Mouse (Mus musculus): Measurements from ENCODE around the gene Msrb2. TPM values are rescaled to one million over a fixed set of nuclear protein-coding genes. Genes with fewer than 3 reads are reported as not detected.

Msrb2 gene
- polyA plus RNA-seq (2012; rRNA removed) = 10.2 and 11.3 TPM in 2 replicates

GRCm38 (mm10) chr2:19371390-19372158 lies at the start of gene Msrb2:
Msrb2 (plus strand) TSS chr2:19371440.

Other genes starting within 250 kb of the Msrb2 start
- gene Armc3, start 172.1 kb upstream of the Msrb2 start, polyA plus RNA-seq (2012; rRNA removed) = 0.06 and 0.10 TPM in 2 replicates
- not detected in 2 replicates for gene Ptf1a, start 74.2 kb downstream of the Msrb2 start, polyA plus RNA-seq (2012; rRNA removed)
- gene 4921504E06Rik, start 182.5 kb downstream of the Msrb2 start, polyA plus RNA-seq (2012; rRNA removed) = not detected in 2 replicates

Data from liver, embryonic 18 days (tissue).